In genomic region chr7:99311433-99311832, GRCm38 (mm10) we compare ENCODE assay signal across 10 mouse cellular contexts. TPM values are rescaled to one million over a fixed set of nuclear protein-coding genes. Genes with fewer than 3 reads are reported as not detected.
DNase-seq lines count a peak whose midpoint lies in the region; ATAC-seq and TF ChIP-seq lines count a peak whose summit lies in the region.
"Had no signal": no experiment of that assay in that cellular context is flagged by ENCODE, and none has a peak within 500 bp of the region (broad histone marks: within the 10 kb centered on the region; RNA-seq: fewer than 3 reads in every experiment).

No protein-coding gene starts in this region.

- H3K4me2 ChIP-seq in hindbrain, embryonic 14.5 days (replicated peaks) = no peak overlapping the region
- H3K4me2 ChIP-seq in midbrain, embryonic 15.5 days = no peak overlapping the region

- H3K4me3 ChIP-seq in hindbrain, embryonic 14.5 days (replicated peaks; ENCODE audit: low read length) = no peak overlapping the region
- H3K4me3 ChIP-seq in midbrain, embryonic 15.5 days = no peak overlapping the region

- no peak for TF ChIP-seq CTCF in Patski (IDR thresholded peaks at IDR 0.05)

- no peaks in the 10 kb centered on the region for H3K9me3 ChIP-seq in hindbrain, embryonic 14.5 days (ENCODE audit: control insufficient read depth, low read length)
- H3K9me3 ChIP-seq in midbrain, embryonic 15.5 days = no peaks in the 10 kb centered on the region

- WGBS in hindbrain, embryonic 14.5 days = 27% methylated on average over 7 of the region's 7 CpGs
- WGBS in midbrain, embryonic 15.5 days = 35% methylated on average over 7 of the region's 7 CpGs

- ATAC-seq in Patski = peak; percentile 82
- no peak for ATAC-seq in hindbrain, embryonic 14.5 days (ENCODE audit: low FRiP score)
- ATAC-seq in midbrain, embryonic 15.5 days (replicated peaks) = no peak

- peak; percentile 10 to 17 for DNase-seq in kidney, adult 8-10 months
- DNase-seq in kidney, adult 11 months = no peak
- peak; percentile 53 for DNase-seq in Patski (ENCODE audit: low read depth, low spot score)
- DNase-seq in hindbrain, embryonic 14.5 days (ENCODE audit: low spot score) = no peak
- DNase-seq in right cerebral cortex, postnatal 14 days = no peak
- DNase-seq in right cerebral cortex, adult 18-20 months = no peak
- DNase-seq in spleen, postnatal 36 days (ENCODE audit: low spot score in 2 of 2) = no peak
- DNase-seq: cerebellum, postnatal 25 days; thymus, adult 2 months had no signal

- H3K27me3 ChIP-seq in Patski = no peaks in the 10 kb centered on the region
- H3K27me3 ChIP-seq in hindbrain, embryonic 14.5 days (ENCODE audit: control insufficient read depth, insufficient read depth, low read length) = no peaks in the 10 kb centered on the region
- no peaks in the 10 kb centered on the region for H3K27me3 ChIP-seq in midbrain, embryonic 15.5 days (replicated peaks)

- H3K4me1 ChIP-seq in hindbrain, embryonic 14.5 days (replicated peaks; ENCODE audit: control insufficient read depth, insufficient read depth, low read length) = peaks cover 53% of the 10 kb centered on the region
- H3K4me1 ChIP-seq in midbrain, embryonic 15.5 days = peaks cover 67% of the 10 kb centered on the region

- H3K9ac ChIP-seq in hindbrain, embryonic 14.5 days = peak overlapping the region; percentile 32; the same call in 1 of the 2 replicates
- H3K9ac ChIP-seq in midbrain, embryonic 15.5 days = peak overlapping the region; percentile 29; the same call in 1 of the 2 replicates

- in situ Hi-C loops in Patski (cut with MboI; ENCODE audit: low pct_unique_long_range_greater_than_20kb) = no loop called here

- peak overlapping the region; percentile 93 for H3K27ac ChIP-seq in hindbrain, embryonic 14.5 days
- peak overlapping the region; percentile 93 for H3K27ac ChIP-seq in midbrain, embryonic 15.5 days

- CTCF ChIA-PET in Patski (lab: Charles Lee) = no interaction called here

- H3K36me3 ChIP-seq in hindbrain, embryonic 14.5 days (replicated peaks; ENCODE audit: control insufficient read depth, insufficient read depth) = peaks cover 10% of the 10 kb centered on the region
- H3K36me3 ChIP-seq in midbrain, embryonic 15.5 days (replicated peaks) = 0 out of 2 replicates have a peak, but pooled peaks cover 6% of the 10 kb centered on the region

- POLR2A ChIA-PET in Patski (lab: Charles Lee) = interaction anchor here (0.6 to 1.6 kb wide), 3 partner anchors 15 to 513 kb away, joined by 3 to 7 read pairs (median 4); no protein-coding TSS in a partner anchor

RNA-seq across cellular contexts. Expression of gene Serpinh1, which starts 41.6 kb away (rescaled TPM):
- 662 TPM for polyA plus RNA-seq in Patski (2021)
- 122 and 128 TPM in 2 replicates for polyA plus RNA-seq in hindbrain, embryonic 14.5 days (2014; fragmentation: Nextera tagmentation; extraction: Ambion mirVana)
- 235 and 259 TPM in 2 replicates for polyA plus RNA-seq in midbrain, embryonic 15.5 days (2015; fragmentation: Nextera tagmentation; extraction: Ambion mirVana)

RNA-seq across cellular contexts. Expression of gene Map6, which starts 44.2 kb away (rescaled TPM):
- 15.8 TPM for polyA plus RNA-seq in Patski (2021)
- polyA plus RNA-seq in hindbrain, embryonic 14.5 days (2014; fragmentation: Nextera tagmentation; extraction: Ambion mirVana) = 122 and 135 TPM in 2 replicates
- 153 and 155 TPM in 2 replicates for polyA plus RNA-seq in midbrain, embryonic 15.5 days (2015; fragmentation: Nextera tagmentation; extraction: Ambion mirVana)

Comparison
In these comparisons a context has a peak if more than half of its experiments do, and no peak if none do; other contexts are left out.
1. DNase-seq: peak in kidney, adult 8-10 months (2 of 2) and Patski (single experiment); none in kidney, adult 11 months (single experiment), hindbrain, embryonic 14.5 days (single experiment), right cerebral cortex, postnatal 14 days (single experiment), right cerebral cortex, adult 18-20 months (single experiment) and spleen, postnatal 36 days (0 of 2).